Mouse (Mus musculus): ENCODE measurements around the gene Mief1.

DNA sequence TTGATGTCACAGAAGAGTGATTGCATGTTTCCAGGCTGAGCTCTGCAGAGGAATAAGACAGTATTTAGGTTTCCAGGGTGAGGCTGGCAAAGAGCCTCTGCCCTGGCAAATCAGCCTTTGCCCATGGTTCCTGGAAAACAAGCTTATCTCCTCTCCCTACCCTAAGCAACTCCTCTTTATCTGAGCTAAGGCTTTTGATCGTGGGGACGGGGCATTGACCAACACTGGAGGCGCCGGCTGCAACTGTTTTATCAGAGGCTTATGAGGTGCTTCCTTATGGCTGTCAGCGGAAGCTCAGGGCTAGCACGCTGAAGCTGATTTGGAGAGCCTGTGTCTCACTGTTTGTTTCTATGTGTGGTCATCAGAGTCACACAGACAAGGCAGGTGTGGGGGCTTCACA is 16.8 kb downstream of the Mief1 start:
- TF ChIP-seq CTCF (IDR thresholded peaks at IDR 0.05; ENCODE audit: low read depth, low read length) (no peak), POLR2A (IDR thresholded peaks at IDR 0.05; ENCODE audit: extremely low read depth, insufficient read depth, low read length) (no peak)
